Mouse (Mus musculus): ENCODE measurements around the gene Stard3. TPM values are rescaled to one million over a fixed set of nuclear protein-coding genes. Genes with fewer than 3 reads are reported as not detected.

Stard3 gene
- total RNA-seq, 2 experiments from 2014 or later: 21.5 to 26.8 TPM

Other genes starting within 250 kb of the Stard3 start
- gene Fbxl20, start 208.0 kb upstream of the Stard3 start, total RNA-seq (2021): 10 to 100 TPM; 20.3 to 27.1 TPM
- 10 to 100 TPM; 38.0 to 40.6 TPM for gene Med1, start 165.1 kb upstream of the Stard3 start, total RNA-seq (2021)
- gene Cdk12, start 155.3 kb upstream of the Stard3 start, total RNA-seq (2021): 10 to 100 TPM; 22.5 to 25.2 TPM
- not detected for gene Neurod2, start 28.7 kb upstream of the Stard3 start, total RNA-seq (2021)
- 1 to 10 TPM; 4.6 to 7.0 TPM for gene Ppp1r1b, start 10.0 kb upstream of the Stard3 start, total RNA-seq (2021)
- gene Tcap, start 25.4 kb downstream of the Stard3 start, total RNA-seq (2021): 1,000 to 10,000 TPM; 1,783 to 3,188 TPM
- gene Pnmt, start 28.1 kb downstream of the Stard3 start, total RNA-seq (2021): 1 to 10 TPM in 1 of 2 experiments, under 1 TPM in 1; 0.76 to 1.6 TPM
- 1 to 10 TPM; 8.5 to 9.2 TPM for gene Pgap3, start 42.1 kb downstream of the Stard3 start, total RNA-seq (2021)
- gene Erbb2, start 54.1 kb downstream of the Stard3 start, total RNA-seq (2021): 10 to 100 TPM in 1 of 2 experiments, 1 to 10 TPM in 1; 7.2 to 10.6 TPM
- 10 to 100 TPM; 53.0 to 66.2 TPM for gene Mien1, start 80.6 kb downstream of the Stard3 start, total RNA-seq (2021)
- under 1 TPM; 0.14 to 0.31 TPM for gene Grb7, start 88.0 kb downstream of the Stard3 start, total RNA-seq (2021)
- under 1 TPM; 0.44 to 0.84 TPM for gene Ikzf3, start 187.7 kb downstream of the Stard3 start, total RNA-seq (2021)
- not detected for gene Zpbp2, start 192.7 kb downstream of the Stard3 start, total RNA-seq (2021)
- 10 to 100 TPM; 39.3 to 40.4 TPM for gene Ormdl3, start 229.0 kb downstream of the Stard3 start, total RNA-seq (2021)
- gene Lrrc3c, start 239.9 kb downstream of the Stard3 start, total RNA-seq (2021): not detected